Mouse (Mus musculus): ENCODE measurements around the gene Pla2g2d. TPM values are rescaled to one million over a fixed set of nuclear protein-coding genes. Genes with fewer than 3 reads are reported as not detected.

Pla2g2d gene
- 0.26 and 0.41 TPM in 2 replicates for polyA plus RNA-seq (2014; fragmentation: Nextera tagmentation; extraction: Ambion mirVana)

- ATAC-seq (ENCODE audit: low FRiP score) (no peak), DNase-seq (ENCODE audit: low spot score, missing footprints) (no peak)
- no peak within 1 kb of the TSS for H3K4me2 ChIP-seq
- H3K9me3 ChIP-seq (ENCODE audit: control insufficient read depth, low read length): no peaks in the 10 kb centered on the region
- peaks cover 2% of the 10 kb centered on the region; the same call in 1 of the 2 replicates for H3K4me1 ChIP-seq (ENCODE audit: control insufficient read depth, insufficient read depth, low read length)
- no peak within 1 kb of the TSS for H3K4me3 ChIP-seq (ENCODE audit: low read depth, low read length)
- H3K27ac ChIP-seq (ENCODE audit: low read depth, low read length): no peak within 1 kb of the TSS
- 87% methylated on average over 6 of the region's 6 CpGs for whole genome bisulfite sequencing
- no peaks in the 10 kb centered on the region for H3K36me3 ChIP-seq (ENCODE audit: control insufficient read depth, insufficient read depth, low read length)
- no peaks in the 10 kb centered on the region for H3K27me3 ChIP-seq (ENCODE audit: control insufficient read depth, insufficient read depth, low read length)
- no peak within 1 kb of the TSS for H3K9ac ChIP-seq (ENCODE audit: low read length)
These were observed at the start of gene Pla2g2d for GRCm38 (mm10) chr4:138775435-138775834. TSS of gene Pla2g2d (plus strand) at chr4:138775735.

- Histone ChIP-seq H3K36me3 (ENCODE audit: control insufficient read depth, insufficient read depth, low read length) (no peaks in the 10 kb centered on the region), H3K27ac (ENCODE audit: low read depth, low read length) (no peak overlapping the region), H3K9ac (ENCODE audit: low read length) (no peak overlapping the region), H3K4me1 (ENCODE audit: control insufficient read depth, insufficient read depth, low read length) (peaks cover 7% of the 10 kb centered on the region), H3K9me3 (ENCODE audit: control insufficient read depth, low read length) (no peaks in the 10 kb centered on the region), H3K4me3 (ENCODE audit: low read depth, low read length) (no peak overlapping the region), H3K4me2 (no peak overlapping the region), H3K27me3 (ENCODE audit: control insufficient read depth, insufficient read depth, low read length) (no peaks in the 10 kb centered on the region)
- DNase-seq (ENCODE audit: low spot score, missing footprints): no peak
- WGBS: 87% methylated on average over 5 of the region's 5 CpGs
- no peak for ATAC-seq (ENCODE audit: low FRiP score)
These were observed 49.8 kb upstream of the Pla2g2d start for GRCm38 (mm10) chr4:138725751-138726150.

GRCm38 (mm10) chr4:138729018-138729703, 46.4 kb upstream of the Pla2g2d start:
- WGBS: 32% methylated on average over 9 of the region's 9 CpGs
- H3K4me2 ChIP-seq: no peak overlapping the region
- no peak overlapping the region for H3K27ac ChIP-seq (ENCODE audit: low read depth, low read length)
- no peak overlapping the region for H3K4me3 ChIP-seq (ENCODE audit: low read depth, low read length)
- no peaks in the 10 kb centered on the region for H3K27me3 ChIP-seq (ENCODE audit: control insufficient read depth, insufficient read depth, low read length)
- no peaks in the 10 kb centered on the region for H3K9me3 ChIP-seq (ENCODE audit: control insufficient read depth, low read length)
- H3K4me1 ChIP-seq (ENCODE audit: control insufficient read depth, insufficient read depth, low read length): peaks cover 7% of the 10 kb centered on the region
- ATAC-seq (ENCODE audit: low FRiP score) (peak; percentile 40; the same call in 1 of the 2 replicates), DNase-seq (ENCODE audit: low spot score, missing footprints) (peak; percentile 87)
- H3K9ac ChIP-seq (ENCODE audit: low read length): no peak overlapping the region
- H3K36me3 ChIP-seq (ENCODE audit: control insufficient read depth, insufficient read depth, low read length): no peaks in the 10 kb centered on the region

- no peak overlapping the region for H3K4me3 ChIP-seq (ENCODE audit: low read depth, low read length)
- H3K27ac ChIP-seq (ENCODE audit: low read depth, low read length): no peak overlapping the region
- H3K36me3 ChIP-seq (ENCODE audit: control insufficient read depth, insufficient read depth, low read length): no peaks in the 10 kb centered on the region
- ATAC-seq (ENCODE audit: low FRiP score) (no peak), DNase-seq (ENCODE audit: low spot score, missing footprints) (no peak)
- WGBS: 89% methylated on average over 7 of the region's 7 CpGs
- no peaks in the 10 kb centered on the region for H3K9me3 ChIP-seq (ENCODE audit: control insufficient read depth, low read length)
- no peak overlapping the region for H3K9ac ChIP-seq (ENCODE audit: low read length)
- no peak overlapping the region for H3K4me2 ChIP-seq
- H3K27me3 ChIP-seq (ENCODE audit: control insufficient read depth, insufficient read depth, low read length): no peaks in the 10 kb centered on the region
- H3K4me1 ChIP-seq (ENCODE audit: control insufficient read depth, insufficient read depth, low read length): peaks cover 7% of the 10 kb centered on the region
These were observed 41.4 kb upstream of the Pla2g2d start for GRCm38 (mm10) chr4:138734105-138734504.

- 97% methylated on average over 4 of the region's 4 CpGs for WGBS
- H3K27ac ChIP-seq (ENCODE audit: low read depth, low read length): no peak overlapping the region
- no peak overlapping the region for H3K9ac ChIP-seq (ENCODE audit: low read length)
- H3K4me2 ChIP-seq: no peak overlapping the region
- ATAC-seq (ENCODE audit: low FRiP score): no peak
- H3K4me3 ChIP-seq (ENCODE audit: low read depth, low read length): no peak overlapping the region
- peaks cover 12% of the 10 kb centered on the region for H3K4me1 ChIP-seq (ENCODE audit: control insufficient read depth, insufficient read depth, low read length)
- DNase-seq (ENCODE audit: low spot score, missing footprints): no peak
- no peaks in the 10 kb centered on the region for H3K36me3 ChIP-seq (ENCODE audit: control insufficient read depth, insufficient read depth, low read length)
- no peaks in the 10 kb centered on the region for H3K9me3 ChIP-seq (ENCODE audit: control insufficient read depth, low read length)
- H3K27me3 ChIP-seq (ENCODE audit: control insufficient read depth, insufficient read depth, low read length): no peaks in the 10 kb centered on the region
These were observed 40.7 kb upstream of the Pla2g2d start for GRCm38 (mm10) chr4:138734863-138735262.

GRCm38 (mm10) chr4:138737031-138737430, 38.5 kb upstream of the Pla2g2d start, which contains the start of gene Ubxn10:
TSS of gene Ubxn10 (minus strand) at chr4:138737167.
- Histone ChIP-seq H3K9ac (ENCODE audit: low read length) (no peak within 1 kb of the TSS), H3K9me3 (ENCODE audit: control insufficient read depth, low read length) (no peaks in the 10 kb centered on the region), H3K27ac (ENCODE audit: low read depth, low read length) (no peak within 1 kb of the TSS), H3K4me1 (ENCODE audit: control insufficient read depth, insufficient read depth, low read length) (peaks cover 12% of the 10 kb centered on the region), H3K4me3 (ENCODE audit: low read depth, low read length) (no peak within 1 kb of the TSS), H3K4me2 (no peak within 1 kb of the TSS), H3K36me3 (ENCODE audit: control insufficient read depth, insufficient read depth, low read length) (no peaks in the 10 kb centered on the region), H3K27me3 (ENCODE audit: control insufficient read depth, insufficient read depth, low read length) (no peaks in the 10 kb centered on the region)
- DNase-seq (ENCODE audit: low spot score, missing footprints): no peak
- WGBS: 83% methylated on average over 7 of the region's 7 CpGs
- ATAC-seq (ENCODE audit: low FRiP score): no peak

- Histone ChIP-seq H3K9ac (ENCODE audit: low read length) (no peak overlapping the region), H3K36me3 (ENCODE audit: control insufficient read depth, insufficient read depth, low read length) (no peaks in the 10 kb centered on the region), H3K4me3 (ENCODE audit: low read depth, low read length) (no peak overlapping the region), H3K4me1 (ENCODE audit: control insufficient read depth, insufficient read depth, low read length) (peaks cover 12% of the 10 kb centered on the region), H3K9me3 (ENCODE audit: control insufficient read depth, low read length) (no peaks in the 10 kb centered on the region), H3K4me2 (no peak overlapping the region), H3K27ac (ENCODE audit: low read depth, low read length) (no peak overlapping the region), H3K27me3 (ENCODE audit: control insufficient read depth, insufficient read depth, low read length) (no peaks in the 10 kb centered on the region)
- WGBS: 11% methylated on average over 7 of the region's 7 CpGs
- DNase-seq (ENCODE audit: low spot score, missing footprints) (peak; percentile 86), ATAC-seq (ENCODE audit: low FRiP score) (0 out of 2 replicates have a peak, but pooled peaks have one; percentile 33)
These were observed 36.2 kb upstream of the Pla2g2d start for GRCm38 (mm10) chr4:138739136-138739851.

- 66% methylated on average over 4 of the region's 4 CpGs for WGBS
- no peak overlapping the region for H3K9ac ChIP-seq (ENCODE audit: low read length)
- no peak overlapping the region for H3K4me2 ChIP-seq
- H3K27me3 ChIP-seq (ENCODE audit: control insufficient read depth, insufficient read depth, low read length): no peaks in the 10 kb centered on the region
- no peaks in the 10 kb centered on the region for H3K36me3 ChIP-seq (ENCODE audit: control insufficient read depth, insufficient read depth, low read length)
- H3K9me3 ChIP-seq (ENCODE audit: control insufficient read depth, low read length): no peaks in the 10 kb centered on the region
- no peak overlapping the region for H3K27ac ChIP-seq (ENCODE audit: low read depth, low read length)
- H3K4me3 ChIP-seq (ENCODE audit: low read depth, low read length): no peak overlapping the region
- ATAC-seq (ENCODE audit: low FRiP score) (no peak), DNase-seq (ENCODE audit: low spot score, missing footprints) (no peak)
- H3K4me1 ChIP-seq (ENCODE audit: control insufficient read depth, insufficient read depth, low read length): no peaks in the 10 kb centered on the region; the same call in 1 of the 2 replicates
These were observed 29.7 kb upstream of the Pla2g2d start for GRCm38 (mm10) chr4:138745884-138746283.

- DNase-seq (ENCODE audit: low spot score, missing footprints) (no peak), ATAC-seq (ENCODE audit: low FRiP score) (no peak)
- H3K27me3 ChIP-seq (ENCODE audit: control insufficient read depth, insufficient read depth, low read length): no peaks in the 10 kb centered on the region
- 90% methylated on average over 9 of the region's 9 CpGs for WGBS
- no peaks in the 10 kb centered on the region; the same call in 1 of the 2 replicates for H3K4me1 ChIP-seq (ENCODE audit: control insufficient read depth, insufficient read depth, low read length)
- H3K27ac ChIP-seq (ENCODE audit: low read depth, low read length): no peak overlapping the region
- no peak overlapping the region for H3K9ac ChIP-seq (ENCODE audit: low read length)
- no peak overlapping the region for H3K4me2 ChIP-seq
- H3K36me3 ChIP-seq (ENCODE audit: control insufficient read depth, insufficient read depth, low read length): no peaks in the 10 kb centered on the region
- H3K9me3 ChIP-seq (ENCODE audit: control insufficient read depth, low read length): no peaks in the 10 kb centered on the region
- no peak overlapping the region for H3K4me3 ChIP-seq (ENCODE audit: low read depth, low read length)
These were observed 28.7 kb upstream of the Pla2g2d start for GRCm38 (mm10) chr4:138746866-138747265.

Data from midbrain, embryonic 11.5 days (tissue).